Mouse (Mus musculus) c-Kit-positive CD71-negative TER-119-negative erythroid progenitor cells, embryonic 14.5 days (primary cell): ENCODE measurements at regions not wholly inside any gene's neighbourhood (a gene's known extent, or its start where the extent isn't known, plus 50 kb on each side); places are given as distances from the start of the nearest gene placed in this dataset.

Experiments used
- DNase-seq: peaks from one replicate; pipeline ENCODE4 v3.0.0-alpha.2; 2013; ENCODE audit warnings: low read depth

DNA sequence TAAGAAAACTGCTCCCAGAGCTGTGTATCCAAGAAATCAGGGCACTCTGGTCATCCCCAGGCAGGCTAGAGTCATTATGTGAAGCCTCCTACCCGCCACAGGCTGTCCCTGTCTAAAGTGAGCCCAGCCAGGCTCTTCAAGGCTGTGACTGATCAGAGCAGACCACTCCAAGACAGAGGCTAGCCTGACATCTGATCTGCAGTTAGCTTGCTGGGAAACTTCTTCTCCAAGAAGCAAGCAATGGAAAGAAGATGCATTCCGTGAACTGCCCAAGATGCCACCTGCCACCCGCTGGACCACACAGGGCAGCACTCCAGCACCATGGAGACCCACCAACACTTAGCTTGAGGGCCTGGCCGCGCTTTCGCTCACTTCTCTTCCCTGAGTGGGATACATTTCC lies 323.2 kb downstream of the Wdr11 start:
- DNase-seq = no peak

- DNase-seq = no peak
Observed at GRCm38 (mm10) chr7:129918240-129919200, 326.9 kb downstream of the Wdr11 start.

DNA sequence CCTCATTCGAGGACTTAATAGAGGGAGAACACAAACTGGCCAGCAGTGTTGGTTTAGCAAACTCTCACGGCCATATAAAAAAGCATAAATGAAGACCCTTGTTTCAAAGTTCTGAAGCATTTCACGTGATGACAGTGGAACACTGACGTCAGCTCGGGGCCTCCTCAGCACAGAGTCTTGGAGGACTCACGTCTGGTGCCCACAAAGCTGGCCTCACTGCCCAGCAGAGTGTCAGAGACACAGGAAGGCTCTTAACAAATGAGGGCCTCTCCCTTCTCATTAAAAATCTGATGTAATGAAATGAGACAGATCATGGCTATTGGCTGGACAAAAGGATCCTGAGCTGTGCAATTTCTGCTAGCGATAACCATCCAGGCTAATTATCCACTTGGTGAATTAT lies 330.6 kb downstream of the Wdr11 start:
- no peak for DNase-seq

GRCm38 (mm10) chr7:129936731-129937130 lies 345.1 kb downstream of the Wdr11 start:
- no peak for DNase-seq

- no peak for DNase-seq
Observed at GRCm38 (mm10) chr7:129937715-129938114, 346.1 kb downstream of the Wdr11 start.

DNA sequence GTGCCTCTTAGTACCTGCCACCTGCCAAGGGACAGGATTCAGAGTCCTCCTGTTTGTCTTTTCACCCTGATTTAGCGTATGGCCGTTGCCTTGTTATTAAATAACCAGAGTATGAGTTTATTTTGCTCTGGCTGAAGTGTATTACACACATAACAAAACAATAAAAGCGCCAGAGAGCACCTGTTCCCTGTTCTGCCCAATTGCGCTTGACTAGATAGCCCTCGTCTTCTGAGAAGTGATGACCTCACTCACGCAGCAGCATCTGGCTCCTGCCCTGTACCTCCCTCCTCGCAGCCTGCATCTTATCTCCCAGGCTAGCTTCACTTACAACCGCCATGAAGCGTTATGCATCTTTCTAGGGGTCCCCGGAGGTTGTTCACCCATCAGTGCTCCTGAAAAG lies 346.5 kb downstream of the Wdr11 start:
- DNase-seq = no peak

DNA sequence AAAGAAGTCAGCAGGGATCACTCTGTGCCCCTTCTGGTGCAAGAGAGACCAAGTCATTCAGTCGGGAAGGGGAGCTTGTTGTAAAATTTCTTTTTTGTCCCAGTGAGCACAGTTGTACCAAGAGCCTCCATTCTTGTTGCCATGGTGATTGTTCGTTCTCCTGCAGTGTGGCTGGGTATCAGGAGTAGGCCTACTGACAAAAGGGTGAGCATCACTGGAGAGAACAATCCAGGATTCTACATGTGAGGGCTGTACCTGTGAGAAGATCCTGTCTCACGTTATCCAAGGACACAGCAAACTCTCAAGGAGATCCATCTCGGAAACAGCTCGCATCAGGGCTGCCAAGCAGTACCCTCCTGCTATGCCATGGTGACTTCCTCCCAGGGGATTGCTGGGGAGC lies 347.6 kb downstream of the Wdr11 start:
- no peak for DNase-seq

- DNase-seq = no peak
Observed at GRCm38 (mm10) chr7:129941311-129942029, 349.8 kb downstream of the Wdr11 start.

DNA sequence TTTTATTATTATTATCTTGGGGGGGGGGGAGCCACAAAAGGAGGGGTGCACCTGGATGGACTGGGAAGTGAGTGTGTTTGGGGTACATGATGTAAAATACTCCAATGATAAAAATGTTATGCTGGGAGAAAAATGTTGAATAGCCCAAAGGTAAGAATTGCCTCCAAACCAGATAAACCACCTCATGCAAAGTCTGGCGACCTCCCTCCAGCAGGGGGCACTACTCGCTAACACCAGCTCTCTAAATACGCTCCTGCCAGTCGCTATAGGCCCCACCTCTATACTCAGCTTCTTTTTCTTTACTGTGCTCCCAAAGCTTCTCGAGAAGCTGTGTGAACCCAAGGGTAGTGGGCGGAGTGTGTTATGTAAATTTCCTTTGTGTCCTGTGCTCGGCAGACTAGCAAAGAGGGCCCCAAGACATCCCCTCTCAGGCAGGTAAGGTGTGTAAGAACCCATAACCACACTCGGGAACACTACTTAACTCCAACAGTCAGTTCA lies 357.0 kb downstream of the Wdr11 start:
- DNase-seq = no peak

DNA sequence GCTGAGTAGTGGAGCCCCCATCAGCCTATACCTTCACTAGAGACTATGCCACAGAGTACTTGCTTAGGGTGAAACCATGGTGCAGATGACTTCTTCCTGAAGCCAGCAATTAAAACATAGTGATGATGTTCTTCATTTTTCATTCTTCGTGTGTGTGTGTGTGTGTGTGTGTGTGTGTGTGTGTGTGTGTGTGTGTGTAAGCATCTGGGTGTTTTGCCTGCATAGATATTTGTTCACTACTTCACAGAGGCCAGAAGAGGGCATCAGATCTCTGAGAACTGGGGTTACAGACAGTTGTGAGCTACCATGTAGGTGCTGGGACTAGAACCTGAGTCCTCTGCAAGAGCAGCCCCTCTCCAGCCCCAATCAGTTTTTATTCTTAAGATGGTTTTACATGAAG lies 358.8 kb downstream of the Wdr11 start:
- no peak for DNase-seq

- no peak for DNase-seq
Observed at GRCm38 (mm10) chr7:129958379-129958778, 366.7 kb downstream of the Wdr11 start.

GRCm38 (mm10) chr7:129962575-129962974 lies 370.9 kb downstream of the Wdr11 start:
- DNase-seq = no peak

DNA sequence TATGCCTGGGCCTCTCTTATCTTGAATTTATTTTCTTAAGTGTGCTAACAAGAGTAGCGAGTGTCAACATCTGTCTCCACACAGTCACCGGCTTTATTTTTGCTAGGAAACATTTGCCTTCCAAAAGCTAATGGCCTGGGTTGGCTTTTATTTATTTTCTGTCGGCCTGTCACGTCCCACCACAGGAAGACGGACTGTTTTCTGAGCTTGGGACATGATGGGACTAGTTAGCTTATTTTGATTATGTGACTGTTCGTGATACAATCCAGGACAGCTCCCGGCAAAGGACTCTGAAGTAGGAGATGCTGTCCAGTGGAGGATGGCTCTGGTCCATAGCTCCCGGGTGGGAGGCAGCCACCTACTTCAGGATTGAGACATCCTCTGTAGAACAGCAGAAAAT lies 372.5 kb downstream of the Wdr11 start:
- DNase-seq = no peak

DNA sequence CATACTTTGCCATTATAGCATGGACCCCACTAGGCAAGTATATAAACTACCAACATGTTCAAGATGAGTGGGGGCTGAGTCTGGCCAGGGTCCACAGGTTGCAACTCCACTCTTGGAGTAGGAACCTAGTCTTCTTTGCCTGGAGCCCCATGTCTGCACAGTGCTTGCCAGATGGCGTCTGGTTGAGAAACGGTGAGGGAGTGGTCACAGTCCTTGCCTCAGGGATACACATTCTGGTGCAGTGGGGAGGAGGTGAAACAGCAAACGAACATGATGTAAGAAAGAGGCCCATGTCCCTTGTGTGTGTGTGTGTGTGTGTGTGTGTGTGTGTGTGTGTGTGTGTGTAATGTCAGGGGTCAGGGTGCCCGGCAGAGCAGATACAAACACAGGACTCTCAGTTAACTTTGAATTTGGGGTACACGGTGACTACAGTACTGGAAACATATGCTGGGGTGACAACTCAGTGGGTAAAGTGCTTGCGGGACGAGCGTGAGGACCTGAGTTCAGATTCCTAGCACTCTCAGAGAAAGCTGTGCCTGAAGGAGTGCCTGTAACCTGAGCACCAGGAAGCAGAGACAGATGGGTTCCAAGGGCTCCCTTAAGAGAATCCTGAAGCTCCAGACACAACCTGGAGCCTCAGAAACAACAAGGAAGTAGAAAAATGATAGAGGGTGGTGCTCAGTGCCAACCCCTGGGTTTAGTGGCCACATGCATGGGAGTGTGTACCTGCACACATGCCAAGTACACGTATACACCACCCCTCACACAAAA lies 373.8 kb downstream of the Wdr11 start:
- DNase-seq = no peak

DNA sequence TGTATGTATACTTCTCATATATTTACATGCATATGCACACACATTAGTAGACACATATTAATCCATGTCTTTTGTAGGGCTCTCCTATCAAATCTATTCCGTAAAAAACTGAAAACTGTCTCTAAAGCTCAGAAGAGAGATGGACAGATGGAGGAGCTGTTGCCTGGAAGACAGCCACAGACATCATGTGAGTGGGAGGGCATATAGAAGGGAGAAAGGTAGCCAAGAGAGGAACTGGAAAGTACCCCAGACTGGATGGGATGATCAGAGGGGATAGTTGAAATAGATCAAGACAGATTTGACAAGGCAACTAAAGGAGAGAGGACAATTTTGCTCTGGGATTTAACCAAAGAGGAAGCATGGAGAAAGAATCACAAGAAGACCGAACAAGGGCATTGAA lies 375.1 kb downstream of the Wdr11 start:
- DNase-seq = no peak

- DNase-seq = no peak
Observed at GRCm38 (mm10) chr7:129970201-129970600, 378.5 kb downstream of the Wdr11 start.

DNA sequence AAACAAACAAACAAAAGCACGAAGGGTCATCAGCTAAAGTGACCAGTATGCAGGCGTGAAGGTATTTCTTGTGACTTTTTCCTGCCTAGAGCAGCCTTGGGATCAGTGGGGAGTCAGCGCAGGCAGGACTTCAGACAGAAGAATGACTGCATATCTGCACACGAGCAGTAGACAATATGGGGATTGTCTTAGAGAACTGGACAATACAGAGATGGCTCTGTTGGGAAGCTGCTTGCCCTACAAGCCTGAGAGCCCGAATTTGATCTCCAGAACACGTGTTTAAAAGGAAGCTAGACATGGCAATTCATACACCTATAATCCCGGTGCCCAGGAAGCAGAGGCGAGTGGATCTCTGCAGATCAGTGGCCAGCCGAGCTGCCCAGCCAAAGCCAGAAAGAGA lies 382.5 kb downstream of the Wdr11 start:
- DNase-seq = no peak

DNA sequence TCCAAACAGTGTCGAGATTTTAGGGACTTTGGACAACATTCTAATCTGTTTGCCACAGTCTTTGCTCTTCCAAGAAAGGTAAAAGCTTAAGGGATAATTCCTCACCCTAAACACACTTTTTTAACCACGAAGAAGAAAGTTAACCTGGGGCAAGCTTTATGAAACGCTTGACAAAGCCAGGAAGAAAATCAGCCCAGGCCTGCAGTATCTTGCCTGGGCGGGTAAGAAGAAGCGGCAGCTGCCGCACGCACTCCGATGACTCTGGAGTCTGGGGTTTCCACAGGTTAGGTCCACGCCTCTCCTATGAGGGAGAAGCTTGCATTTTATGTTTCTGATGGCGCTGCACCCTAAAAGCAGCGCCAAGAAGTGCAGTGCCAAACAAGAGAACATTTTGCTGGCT lies 383.2 kb downstream of the Wdr11 start:
- DNase-seq = no peak

DNA sequence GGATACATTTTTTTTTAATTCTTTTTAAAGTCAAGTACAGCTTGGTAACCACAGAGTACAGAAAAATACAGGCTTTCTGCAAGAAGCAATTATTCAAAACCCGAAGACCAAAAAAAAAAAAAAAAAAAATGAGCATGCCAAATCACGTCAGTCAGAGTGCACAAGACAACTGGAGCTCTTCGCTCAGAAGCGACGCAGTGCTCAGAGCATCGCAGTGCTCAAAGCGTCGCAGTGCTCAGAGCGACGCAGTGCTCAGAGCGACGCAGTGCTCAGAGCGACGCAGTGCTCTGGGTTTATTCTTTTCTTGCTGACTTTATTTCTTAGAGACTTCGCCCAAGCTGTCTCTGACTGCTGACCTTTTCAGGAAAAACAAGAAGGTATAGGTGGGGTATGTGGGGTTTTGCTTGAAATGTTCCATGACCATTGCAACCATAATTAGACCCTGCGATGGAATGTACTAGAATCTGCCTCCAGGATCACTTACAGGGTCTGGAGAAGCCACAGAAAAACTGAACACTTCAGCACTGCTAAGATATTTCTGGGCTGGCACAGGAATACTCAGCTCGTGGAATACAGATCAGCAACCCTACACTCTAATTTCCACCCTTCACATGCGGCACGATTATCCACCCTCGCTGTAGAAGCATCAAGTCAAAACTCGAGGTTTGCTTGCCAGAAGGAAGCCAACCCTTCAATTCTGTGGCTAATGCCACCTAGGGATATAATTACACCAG lies 384.3 kb downstream of the Wdr11 start:
- no peak for DNase-seq

DNA sequence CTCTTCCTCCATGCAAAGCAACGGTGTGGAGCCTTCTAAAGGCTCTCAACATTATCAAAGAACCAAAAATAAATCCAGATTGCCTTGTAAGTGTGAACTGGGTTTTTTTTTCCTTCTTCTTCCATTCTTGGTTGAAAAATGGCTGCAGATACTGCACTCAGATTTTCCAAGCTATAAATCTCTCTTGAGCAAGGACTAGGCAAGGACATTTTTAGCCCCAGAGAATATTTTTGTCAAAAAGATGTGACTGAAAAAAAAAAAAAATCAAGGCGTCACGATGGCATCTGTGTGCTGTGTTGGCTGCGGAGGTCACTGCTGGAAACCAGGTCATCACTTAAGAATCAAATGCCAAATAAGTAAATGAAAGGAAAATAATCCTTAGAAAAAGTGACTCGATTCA lies 386.9 kb downstream of the Wdr11 start:
- DNase-seq = no peak

DNA sequence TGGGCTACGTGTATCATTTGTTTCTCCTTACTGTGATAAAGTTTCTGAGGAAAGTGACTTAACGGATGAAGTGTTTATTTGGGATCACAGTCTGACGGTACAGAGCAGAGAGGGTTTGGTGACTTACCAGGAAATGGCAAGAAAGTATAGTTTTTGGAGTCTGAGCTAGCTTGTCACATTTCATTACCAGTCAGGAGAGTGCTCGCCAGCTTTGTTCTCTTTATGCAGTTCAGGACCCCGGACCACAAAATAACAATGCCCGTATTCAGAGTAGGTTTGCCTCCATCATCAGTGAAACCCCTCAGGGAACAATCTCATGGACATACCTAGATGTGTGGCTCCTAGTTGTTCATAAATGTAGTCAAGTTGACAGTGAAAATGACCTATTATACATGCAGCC lies 387.7 kb downstream of the Wdr11 start:
- DNase-seq = no peak

- no peak for DNase-seq
Observed at GRCm38 (mm10) chr7:129980501-129980900, 388.8 kb downstream of the Wdr11 start.
